Mouse (Mus musculus) adrenal gland, postnatal 25 days (tissue): ENCODE measurements around the gene F5. TPM values are rescaled to one million over a fixed set of nuclear protein-coding genes. Genes with fewer than 3 reads are reported as not detected.
"Not testable (repeated sequence)": the region's sequence is repeated elsewhere in the genome, so short reads cannot be mapped to it uniquely, and the experiment has no call there.

ENCODE experiments used
- DNase-seq: peaks from one replicate; pipeline ENCODE4 v3.0.0; 2021; ENCODE audit warnings: mixed read lengths
- total RNA-seq: library from RNA; stranded (reverse); gene quantifications from 2 replicates; pipeline ENCODE4 v1.2.3, GENCODE M21; 2021

F5 gene
- total RNA-seq, 1 experiment from 2014 or later, result 12.9 TPM

- DNase-seq, result no peak
Measured at GRCm38 (mm10) chr1:164158571-164158970, 6.9 kb downstream of the F5 start.

- no peak for DNase-seq
Measured at GRCm38 (mm10) chr1:164159781-164160180, 8.1 kb downstream of the F5 start.

GRCm38 (mm10) chr1:164162745-164163144, 11.1 kb downstream of the F5 start:
- no peak for DNase-seq

- no peak for DNase-seq
Measured at GRCm38 (mm10) chr1:164168818-164169217, 17.2 kb downstream of the F5 start.

- DNase-seq, result no peak
Measured at GRCm38 (mm10) chr1:164170434-164170833, 18.8 kb downstream of the F5 start.

GRCm38 (mm10) chr1:164173145-164173544, 21.5 kb downstream of the F5 start:
- DNase-seq, result no peak

- no peak for DNase-seq
Measured at GRCm38 (mm10) chr1:164176856-164177255, 25.2 kb downstream of the F5 start.

GRCm38 (mm10) chr1:164178429-164178828, 26.8 kb downstream of the F5 start:
- DNase-seq, result no peak

GRCm38 (mm10) chr1:164184142-164184870, 32.7 kb downstream of the F5 start:
- peak; percentile 42 for DNase-seq

- no peak for DNase-seq
Measured at GRCm38 (mm10) chr1:164184871-164185223, 33.2 kb downstream of the F5 start.

GRCm38 (mm10) chr1:164185316-164185715, 33.7 kb downstream of the F5 start:
- no peak for DNase-seq

GRCm38 (mm10) chr1:164187002-164187560, 35.4 kb downstream of the F5 start:
- no peak for DNase-seq

GRCm38 (mm10) chr1:164199551-164199950, 47.9 kb downstream of the F5 start:
- DNase-seq, result no peak

- DNase-seq, result no peak
Measured at GRCm38 (mm10) chr1:164208437-164208836, 56.8 kb downstream of the F5 start.

GRCm38 (mm10) chr1:164210899-164211298, 59.3 kb downstream of the F5 start:
- DNase-seq, result no peak

GRCm38 (mm10) chr1:164212686-164213085, 61.0 kb downstream of the F5 start:
- DNase-seq, result no peak

- no peak for DNase-seq
Measured at GRCm38 (mm10) chr1:164214190-164214589, 62.6 kb downstream of the F5 start.

- DNase-seq, result no peak
Measured at GRCm38 (mm10) chr1:164215097-164215496, 63.5 kb downstream of the F5 start.

GRCm38 (mm10) chr1:164215540-164215939, 63.9 kb downstream of the F5 start:
- DNase-seq, result no peak

GRCm38 (mm10) chr1:164217791-164218685, 66.4 kb downstream of the F5 start:
- no peak for DNase-seq

GRCm38 (mm10) chr1:164220261-164220660, 68.6 kb downstream of the F5 start:
- DNase-seq, result no peak

GRCm38 (mm10) chr1:164223089-164223488, 71.5 kb downstream of the F5 start:
- DNase-seq, result no peak

- DNase-seq, result not testable (repeated sequence)
Measured at GRCm38 (mm10) chr1:164231937-164232570, 80.4 kb downstream of the F5 start.
